Mouse (Mus musculus) kidney, postnatal 0 days (tissue): ENCODE measurements around the gene Syne1. TPM values are rescaled to one million over a fixed set of nuclear protein-coding genes. Genes with fewer than 3 reads are reported as not detected.
A peak's percentile ranks its signal among the peaks of the same experiment; 100 is the strongest.

Experiments used
- ATAC-seq: fragments of 200-750 bp; cut with Nextera tagmentation; replicated peaks from 2 replicates; pipeline ENCODE4 v1.8.0; 2017; ENCODE audit warnings: low read depth, moderate number of reproducible peaks, moderate TSS enrichment, moderate library complexity; ENCODE audit not compliant: low FRiP score
- DNase-seq: peaks from one replicate; pipeline ENCODE4 v3.0.0-alpha.2; 2016; ENCODE audit warnings: low spot score
- H3K27ac ChIP-seq: fragments of 300-500 bp; sonication (generic); 2 replicates; pipeline ENCODE4 v1.5.1; 2014; ENCODE audit warnings: mild to moderate bottlenecking
- H3K27me3 ChIP-seq: fragments of 300-500 bp; sonication (generic); 2 replicates; pipeline ENCODE4 v1.6.1; 2014; ENCODE audit warnings: low read length, mixed read lengths; ENCODE audit not compliant: insufficient read depth
- H3K36me3 ChIP-seq: fragments of 300-500 bp; sonication (generic); 2 replicates; pipeline ENCODE4 v1.6.1; 2014; ENCODE audit warnings: low read length, mixed read lengths; ENCODE audit not compliant: insufficient read depth
- H3K4me1 ChIP-seq: fragments of 300-500 bp; sonication (generic); replicated peaks from 2 replicates; pipeline ENCODE4 v1.6.1; 2014; ENCODE audit warnings: antibody characterized with exemption, low read length, mixed read lengths; ENCODE audit not compliant: insufficient read depth
- H3K4me2 ChIP-seq: fragments of 300-500 bp; sonication (generic); 2 replicates; pipeline ENCODE4 v1.6.1; 2014; ENCODE audit warnings: mild to moderate bottlenecking, low read length, moderate library complexity, mixed read lengths
- H3K4me3 ChIP-seq: fragments of 300-500 bp; sonication (generic); replicated peaks from 2 replicates; pipeline ENCODE4 v1.5.1; 2014; ENCODE audit warnings: low read depth, low read length
- H3K9ac ChIP-seq: fragments of 300-500 bp; sonication (generic); 2 replicates; pipeline ENCODE4 v1.6.1; 2014; ENCODE audit warnings: low read depth, low read length
- H3K9me3 ChIP-seq: fragments of 300-500 bp; sonication (generic); replicated peaks from 2 replicates; pipeline ENCODE4 v1.6.1; 2016; ENCODE audit warnings: low read length, inconsistent platforms, mixed read lengths
- CTCF ChIP-seq: IDR thresholded peaks from 2 replicates; pipeline ENCODE4 v1.5.1; 2016; ENCODE audit warnings: antibody characterized with exemption, low read depth, mild to moderate bottlenecking, moderate library complexity
- WGBS: fragments of 180-500 bp; shearing (Covaris S2); extraction: QIAGEN DNeasy Blood & Tissue Kit; methylation state at CpG from one replicate; pipeline ENCODE4 v1.1.7; 2014; 5-methylcytosine and 5-hydroxymethylcytosine counted together
- polyA plus RNA-seq: library from polyadenylated mRNA; unstranded; fragments of >200 nt; fragmentation: Nextera tagmentation; extraction: Ambion mirVana; gene quantifications from 2 replicates; pipeline ENCODE4 v1.2.1, GENCODE M21; 2015

The Syne1 gene
- polyA plus RNA-seq, 1 experiment from 2014 or later = 5.2 TPM

GRCm38 (mm10) chr10:5179891-5180290 lies 371.4 kb downstream of the Syne1 start:
- no peak for TF ChIP-seq CTCF

GRCm38 (mm10) chr10:5177446-5178015 lies 373.8 kb downstream of the Syne1 start:
- no peak overlapping the region for H3K4me2 ChIP-seq
- H3K27me3 ChIP-seq = no peaks in the 10 kb centered on the region
- no peak overlapping the region for H3K9ac ChIP-seq
- TF ChIP-seq CTCF = no peak
- ATAC-seq (no peak), DNase-seq (no peak)
- no peak overlapping the region for H3K4me3 ChIP-seq
- 52% methylated on average over 9 of the region's 9 CpGs for WGBS
- no peaks in the 10 kb centered on the region for H3K4me1 ChIP-seq
- no peak overlapping the region for H3K27ac ChIP-seq
- H3K36me3 ChIP-seq = 0 out of 2 replicates have a peak, but pooled peaks cover under 1% of the 10 kb centered on the region
- no peaks in the 10 kb centered on the region for H3K9me3 ChIP-seq

More at GRCm38 (mm10) chr10:5179891-5180290, 371.4 kb downstream of the Syne1 start:
- H3K4me3 ChIP-seq = no peak overlapping the region
- H3K27ac ChIP-seq = no peak overlapping the region
- no peaks in the 10 kb centered on the region for H3K4me1 ChIP-seq
- WGBS = 61% methylated on average over 3 of the region's 3 CpGs
- no peak overlapping the region for H3K9ac ChIP-seq
- no peaks in the 10 kb centered on the region for H3K27me3 ChIP-seq
- ATAC-seq (no peak), DNase-seq (peak; percentile 38)
- 0 out of 2 replicates have a peak, but pooled peaks cover 10% of the 10 kb centered on the region for H3K36me3 ChIP-seq
- H3K4me2 ChIP-seq = no peak overlapping the region
- H3K9me3 ChIP-seq = no peaks in the 10 kb centered on the region

- Histone ChIP-seq H3K36me3 (peaks cover 7% of the 10 kb centered on the region; the same call in 1 of the 2 replicates), H3K27ac (no peak overlapping the region), H3K4me2 (no peak overlapping the region), H3K4me3 (no peak overlapping the region), H3K9ac (no peak overlapping the region), H3K4me1 (no peaks in the 10 kb centered on the region), H3K9me3 (no peaks in the 10 kb centered on the region), H3K27me3 (no peaks in the 10 kb centered on the region)
- no peak for TF ChIP-seq CTCF
- DNase-seq (no peak), ATAC-seq (no peak)
- WGBS = 57% methylated on average over 2 of the region's 2 CpGs
Measured at GRCm38 (mm10) chr10:5176371-5176770, 374.9 kb downstream of the Syne1 start.

GRCm38 (mm10) chr10:5170425-5170824 lies 380.9 kb downstream of the Syne1 start:
- Histone ChIP-seq H3K27ac (no peak overlapping the region), H3K36me3 (peaks cover 16% of the 10 kb centered on the region; the same call in 1 of the 2 replicates), H3K4me3 (no peak overlapping the region), H3K4me2 (no peak overlapping the region), H3K9ac (no peak overlapping the region), H3K27me3 (no peaks in the 10 kb centered on the region), H3K4me1 (no peaks in the 10 kb centered on the region), H3K9me3 (no peaks in the 10 kb centered on the region)
- no peak for DNase-seq
- WGBS = 68% methylated on average over 1 of the region's 1 CpGs
- TF ChIP-seq CTCF = peak; percentile 41; the same call in 1 of the 2 replicates
- no peak for ATAC-seq

- H3K4me1 ChIP-seq = no peaks in the 10 kb centered on the region
- DNase-seq = no peak
- no peaks in the 10 kb centered on the region for H3K9me3 ChIP-seq
- no peak overlapping the region for H3K27ac ChIP-seq
- no peak for TF ChIP-seq CTCF
- ATAC-seq = no peak
- 71% methylated on average over 3 of the region's 3 CpGs for WGBS
- H3K9ac ChIP-seq = no peak overlapping the region
- H3K4me2 ChIP-seq = no peak overlapping the region
- H3K4me3 ChIP-seq = no peak overlapping the region
- peaks cover 15% of the 10 kb centered on the region; the same call in 1 of the 2 replicates for H3K36me3 ChIP-seq
- no peaks in the 10 kb centered on the region for H3K27me3 ChIP-seq
Measured at GRCm38 (mm10) chr10:5167481-5167880, 383.8 kb downstream of the Syne1 start.

- H3K9me3 ChIP-seq = no peaks in the 10 kb centered on the region
- no peak overlapping the region for H3K4me2 ChIP-seq
- no peak overlapping the region for H3K27ac ChIP-seq
- no peaks in the 10 kb centered on the region for H3K4me1 ChIP-seq
- DNase-seq (no peak), ATAC-seq (no peak)
- peaks cover 4% of the 10 kb centered on the region; the same call in 1 of the 2 replicates for H3K36me3 ChIP-seq
- H3K9ac ChIP-seq = no peak overlapping the region
- no peak overlapping the region for H3K4me3 ChIP-seq
- H3K27me3 ChIP-seq = no peaks in the 10 kb centered on the region
- no peak for TF ChIP-seq CTCF
- 75% methylated on average over 5 of the region's 5 CpGs for WGBS
Measured at GRCm38 (mm10) chr10:5165439-5165838, 385.8 kb downstream of the Syne1 start.

GRCm38 (mm10) chr10:5163770-5164169 lies 387.5 kb downstream of the Syne1 start:
- Histone ChIP-seq H3K27ac (no peak overlapping the region), H3K4me3 (no peak overlapping the region), H3K27me3 (no peaks in the 10 kb centered on the region), H3K9me3 (no peaks in the 10 kb centered on the region), H3K4me2 (no peak overlapping the region), H3K4me1 (0 out of 2 replicates have a peak, but pooled peaks cover 2% of the 10 kb centered on the region), H3K9ac (no peak overlapping the region), H3K36me3 (peaks cover 2% of the 10 kb centered on the region; the same call in 1 of the 2 replicates)
- DNase-seq (no peak), ATAC-seq (no peak)
- TF ChIP-seq CTCF = no peak
- WGBS = 46% methylated on average over 6 of the region's 6 CpGs
